Mouse (Mus musculus) hindbrain, embryonic 13.5 days (tissue): ENCODE data around the gene Dscam. TPM values are rescaled to one million over a fixed set of nuclear protein-coding genes. Genes with fewer than 3 reads are reported as not detected.

Experiments used
- ATAC-seq: fragments of 200-750 bp; cut with Nextera tagmentation; 2 replicates; pipeline ENCODE4 v1.8.0; 2017; ENCODE audit warnings: moderate TSS enrichment; ENCODE audit not compliant: low FRiP score
- H3K27ac ChIP-seq: fragments of 300-500 bp; sonication (generic); 2 replicates; pipeline ENCODE4 v1.5.1; 2015; ENCODE audit warnings: inconsistent platforms, mild to moderate bottlenecking, moderate library complexity
- H3K27me3 ChIP-seq: fragments of 300-500 bp; sonication (generic); 2 replicates; pipeline ENCODE4 v1.6.1; 2015; ENCODE audit warnings: mild to moderate bottlenecking, inconsistent platforms
- H3K36me3 ChIP-seq: fragments of 300-500 bp; sonication (generic); 2 replicates; pipeline ENCODE4 v1.6.1; 2015; ENCODE audit warnings: mild to moderate bottlenecking, inconsistent platforms
- H3K4me1 ChIP-seq: fragments of 300-500 bp; sonication (generic); replicated peaks from 2 replicates; pipeline ENCODE4 v1.6.1; 2015; ENCODE audit warnings: inconsistent platforms
- H3K4me2 ChIP-seq: fragments of 300-500 bp; sonication (generic); 2 replicates; pipeline ENCODE4 v1.6.1; 2015; ENCODE audit warnings: inconsistent platforms, mild to moderate bottlenecking, moderate library complexity
- H3K4me3 ChIP-seq: fragments of 300-500 bp; sonication (generic); 2 replicates; pipeline ENCODE4 v1.5.1; 2015; ENCODE audit warnings: mild to moderate bottlenecking, inconsistent platforms
- H3K9ac ChIP-seq: fragments of 300-500 bp; sonication (generic); 2 replicates; pipeline ENCODE4 v1.6.1; 2015; ENCODE audit warnings: mild to moderate bottlenecking, inconsistent platforms
- H3K9me3 ChIP-seq: fragments of 300-500 bp; sonication (generic); 2 replicates; pipeline ENCODE4 v1.6.1; 2016; ENCODE audit warnings: inconsistent platforms
- WGBS: fragments of 180-500 bp; shearing (Covaris S2); methylation state at CpG from one replicate; pipeline ENCODE4 v1.1.7; 2015; 5-methylcytosine and 5-hydroxymethylcytosine counted together
- polyA plus RNA-seq: library from polyadenylated mRNA; unstranded; fragments of >200 nt; fragmentation: Nextera tagmentation; extraction: Ambion mirVana; gene quantifications from 2 replicates; pipeline ENCODE4 v1.2.1, GENCODE M21; 2015

Dscam gene
- polyA plus RNA-seq, 1 experiment from 2014 or later = 7.7 TPM

- H3K9ac ChIP-seq = peak overlapping the region; percentile 9; the same call in 1 of the 2 replicates
- no peaks in the 10 kb centered on the region for H3K27me3 ChIP-seq
- WGBS = 13% methylated on average over 4 of the region's 4 CpGs
- no peak overlapping the region for H3K4me3 ChIP-seq
- peaks cover 13% of the 10 kb centered on the region for H3K4me1 ChIP-seq
- H3K36me3 ChIP-seq = peaks cover 4% of the 10 kb centered on the region; the same call in 1 of the 2 replicates
- no peaks in the 10 kb centered on the region for H3K9me3 ChIP-seq
- peak overlapping the region; percentile 77 for H3K27ac ChIP-seq
- no peak for ATAC-seq
- H3K4me2 ChIP-seq = no peak overlapping the region
Observed at GRCm38 (mm10) chr16:96767508-96767907, 403.0 kb downstream of the Dscam start.

GRCm38 (mm10) chr16:96761225-96761624 lies 409.3 kb downstream of the Dscam start:
- Histone ChIP-seq H3K9me3 (no peaks in the 10 kb centered on the region), H3K4me1 (peaks cover 46% of the 10 kb centered on the region), H3K4me3 (no peak overlapping the region), H3K36me3 (no peaks in the 10 kb centered on the region), H3K9ac (no peak overlapping the region), H3K27ac (peak overlapping the region; percentile 82), H3K27me3 (no peaks in the 10 kb centered on the region), H3K4me2 (no peak overlapping the region)
- ATAC-seq = peak; percentile 47; the same call in 1 of the 2 replicates
- WGBS = 27% methylated on average over 12 of the region's 12 CpGs

DNA sequence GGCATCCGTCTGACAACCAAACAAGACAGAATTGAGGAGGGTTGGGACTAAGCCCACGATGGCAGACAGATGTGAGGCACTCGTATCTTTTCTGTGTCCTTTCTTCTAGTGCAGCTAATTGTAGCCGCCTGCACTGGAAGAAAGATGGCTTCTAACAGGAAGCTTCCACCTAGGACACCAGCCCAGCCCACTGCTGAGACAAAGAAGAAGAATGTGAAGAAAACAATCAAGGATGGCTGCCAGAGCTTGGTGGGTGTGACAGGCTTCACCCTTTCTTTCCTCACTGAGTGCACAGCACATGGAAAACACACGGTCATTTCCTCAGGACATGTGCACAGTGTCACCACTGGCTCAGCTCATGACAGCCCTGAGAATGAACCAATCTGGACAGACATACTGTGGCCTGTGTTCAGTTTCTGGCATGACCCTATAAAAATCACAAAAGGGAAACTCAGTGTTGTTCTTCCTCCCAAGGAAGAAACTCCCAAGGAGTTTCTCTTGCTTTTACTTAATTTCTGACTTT lies 411.4 kb downstream of the Dscam start:
- no peak for ATAC-seq
- no peaks in the 10 kb centered on the region for H3K27me3 ChIP-seq
- no peaks in the 10 kb centered on the region for H3K36me3 ChIP-seq
- 42% methylated on average over 5 of the region's 5 CpGs for WGBS
- H3K4me2 ChIP-seq = no peak overlapping the region
- no peak overlapping the region for H3K4me3 ChIP-seq
- peak overlapping the region; percentile 78 for H3K27ac ChIP-seq
- H3K9ac ChIP-seq = no peak overlapping the region
- H3K4me1 ChIP-seq = peaks cover 54% of the 10 kb centered on the region
- H3K9me3 ChIP-seq = no peaks in the 10 kb centered on the region

- 61% methylated on average over 3 of the region's 3 CpGs for WGBS
- Histone ChIP-seq H3K36me3 (no peaks in the 10 kb centered on the region), H3K9ac (no peak overlapping the region), H3K4me2 (no peak overlapping the region), H3K27ac (peak overlapping the region; percentile 78), H3K27me3 (no peaks in the 10 kb centered on the region), H3K9me3 (no peaks in the 10 kb centered on the region), H3K4me1 (peaks cover 60% of the 10 kb centered on the region), H3K4me3 (no peak overlapping the region)
- no peak for ATAC-seq
Observed at GRCm38 (mm10) chr16:96758381-96758780, 412.2 kb downstream of the Dscam start.

GRCm38 (mm10) chr16:96757588-96758313 lies 412.8 kb downstream of the Dscam start:
- peaks cover 60% of the 10 kb centered on the region for H3K4me1 ChIP-seq
- H3K4me3 ChIP-seq = no peak overlapping the region
- H3K4me2 ChIP-seq = 0 out of 2 replicates have a peak overlapping the region, but pooled peaks have one; percentile 15
- no peaks in the 10 kb centered on the region for H3K9me3 ChIP-seq
- no peaks in the 10 kb centered on the region for H3K36me3 ChIP-seq
- H3K9ac ChIP-seq = peak overlapping the region; percentile 36; the same call in 1 of the 2 replicates
- no peaks in the 10 kb centered on the region for H3K27me3 ChIP-seq
- 10% methylated on average over 9 of the region's 9 CpGs for WGBS
- ATAC-seq = no peak
- H3K27ac ChIP-seq = peak overlapping the region; percentile 78

GRCm38 (mm10) chr16:96756994-96757393 lies 413.6 kb downstream of the Dscam start:
- H3K9ac ChIP-seq = no peak overlapping the region
- no peaks in the 10 kb centered on the region for H3K36me3 ChIP-seq
- H3K4me1 ChIP-seq = peaks cover 60% of the 10 kb centered on the region
- WGBS = 10% methylated on average over 7 of the region's 7 CpGs
- H3K9me3 ChIP-seq = no peaks in the 10 kb centered on the region
- no peaks in the 10 kb centered on the region for H3K27me3 ChIP-seq
- H3K4me2 ChIP-seq = peak overlapping the region; percentile 11; the same call in 1 of the 2 replicates
- H3K27ac ChIP-seq = peak overlapping the region; percentile 78
- peak; percentile 43; the same call in 1 of the 2 replicates for ATAC-seq
- H3K4me3 ChIP-seq = no peak overlapping the region

DNA sequence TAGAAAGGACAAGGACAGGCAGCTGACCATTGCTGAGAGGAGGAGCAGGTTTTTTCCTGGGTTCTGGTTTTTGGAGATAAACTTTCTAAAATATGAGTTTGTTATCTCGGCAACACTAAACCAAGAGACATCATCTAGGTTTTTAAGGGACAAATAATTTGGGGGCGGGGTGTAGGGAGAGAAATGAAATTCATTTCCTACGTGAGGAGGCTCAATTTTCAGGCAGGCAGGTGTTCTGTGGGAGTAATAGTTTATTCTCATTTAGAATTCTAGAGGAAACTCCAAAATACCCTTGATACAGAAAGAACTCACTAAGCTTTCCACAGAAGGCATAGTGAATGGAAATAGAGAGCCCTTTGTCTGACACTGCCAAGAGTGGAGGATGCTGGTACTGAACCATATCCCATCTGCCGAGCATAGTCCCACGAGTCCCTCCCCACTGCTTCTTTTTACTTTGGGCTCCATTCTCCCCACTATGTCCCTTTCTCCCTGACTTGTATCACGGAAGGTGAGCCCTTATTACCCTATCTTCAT lies 415.5 kb downstream of the Dscam start:
- ATAC-seq = no peak
- Histone ChIP-seq H3K9me3 (no peaks in the 10 kb centered on the region), H3K36me3 (no peaks in the 10 kb centered on the region), H3K4me3 (no peak overlapping the region), H3K4me2 (no peak overlapping the region), H3K27me3 (no peaks in the 10 kb centered on the region), H3K4me1 (peaks cover 45% of the 10 kb centered on the region), H3K27ac (peak overlapping the region; percentile 52), H3K9ac (no peak overlapping the region)
- WGBS = 70% methylated on average over 6 of the region's 6 CpGs

DNA sequence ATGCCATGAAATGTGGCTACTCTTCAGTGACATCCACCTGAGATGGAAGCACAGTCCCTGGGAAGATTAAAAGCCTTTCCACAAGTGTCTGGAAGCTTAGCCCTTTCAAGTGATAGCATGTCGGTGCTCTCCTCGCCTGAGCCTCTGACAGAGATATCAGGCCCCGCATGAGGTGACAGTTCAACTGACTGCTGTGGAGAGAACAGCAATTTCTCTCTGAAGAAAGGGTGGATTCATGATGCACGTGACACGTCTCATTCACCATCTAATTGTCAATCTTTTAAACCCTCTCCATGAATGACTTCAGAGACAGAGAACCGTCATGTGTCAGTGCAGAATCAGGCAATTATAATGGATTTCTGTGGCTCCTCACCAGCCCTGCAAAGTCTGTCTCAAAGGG lies 416.2 kb downstream of the Dscam start:
- peak overlapping the region; percentile 65 for H3K27ac ChIP-seq
- peaks cover 45% of the 10 kb centered on the region for H3K4me1 ChIP-seq
- H3K27me3 ChIP-seq = no peaks in the 10 kb centered on the region
- H3K4me3 ChIP-seq = no peak overlapping the region
- no peak overlapping the region for H3K9ac ChIP-seq
- no peak for ATAC-seq
- no peaks in the 10 kb centered on the region for H3K36me3 ChIP-seq
- H3K4me2 ChIP-seq = no peak overlapping the region
- WGBS = 52% methylated on average over 6 of the region's 6 CpGs
- H3K9me3 ChIP-seq = no peaks in the 10 kb centered on the region

- no peak overlapping the region for H3K4me3 ChIP-seq
- no peaks in the 10 kb centered on the region for H3K27me3 ChIP-seq
- ATAC-seq = no peak
- WGBS = 32% methylated on average over 4 of the region's 4 CpGs
- peak overlapping the region; percentile 65 for H3K27ac ChIP-seq
- H3K9me3 ChIP-seq = no peaks in the 10 kb centered on the region
- no peak overlapping the region for H3K9ac ChIP-seq
- no peaks in the 10 kb centered on the region for H3K36me3 ChIP-seq
- H3K4me2 ChIP-seq = no peak overlapping the region
- H3K4me1 ChIP-seq = peaks cover 40% of the 10 kb centered on the region
Observed at GRCm38 (mm10) chr16:96753781-96754173, 416.8 kb downstream of the Dscam start.

DNA sequence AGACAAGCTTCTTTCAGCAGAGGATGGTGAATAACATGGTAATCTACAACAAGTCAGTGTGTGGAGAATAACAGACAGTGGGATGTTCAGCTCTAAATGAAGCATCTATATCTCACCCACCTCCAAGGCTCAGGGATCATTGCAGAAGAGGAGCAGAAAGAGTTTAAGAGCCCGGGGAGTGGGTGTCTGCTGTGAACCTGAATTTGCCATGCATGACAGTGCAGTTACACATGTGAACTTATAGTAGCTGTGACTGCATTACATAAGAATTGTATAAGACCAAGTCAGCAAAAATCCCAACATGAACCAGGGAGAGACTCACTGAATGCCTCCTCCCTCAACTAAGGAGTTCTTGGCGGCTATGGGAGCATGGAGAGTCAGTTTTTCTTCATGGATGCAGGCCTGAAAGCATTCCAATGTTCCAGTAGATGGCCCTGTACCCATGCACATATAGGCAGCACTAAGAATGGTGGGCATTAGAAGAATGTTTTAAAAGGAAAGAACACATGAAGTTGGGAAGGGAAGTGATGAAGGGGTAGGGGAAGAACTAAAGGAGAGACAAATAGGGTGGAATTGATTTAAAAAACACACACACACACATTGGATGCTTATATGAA lies 417.3 kb downstream of the Dscam start:
- no peak for ATAC-seq
- H3K9me3 ChIP-seq = no peaks in the 10 kb centered on the region
- H3K4me1 ChIP-seq = peaks cover 35% of the 10 kb centered on the region
- no peak overlapping the region for H3K4me2 ChIP-seq
- no peaks in the 10 kb centered on the region for H3K36me3 ChIP-seq
- H3K9ac ChIP-seq = no peak overlapping the region
- WGBS = 79% methylated on average over 2 of the region's 2 CpGs
- no peak overlapping the region for H3K4me3 ChIP-seq
- H3K27ac ChIP-seq = peak overlapping the region; percentile 65; the same call in 1 of the 2 replicates
- no peaks in the 10 kb centered on the region for H3K27me3 ChIP-seq

DNA sequence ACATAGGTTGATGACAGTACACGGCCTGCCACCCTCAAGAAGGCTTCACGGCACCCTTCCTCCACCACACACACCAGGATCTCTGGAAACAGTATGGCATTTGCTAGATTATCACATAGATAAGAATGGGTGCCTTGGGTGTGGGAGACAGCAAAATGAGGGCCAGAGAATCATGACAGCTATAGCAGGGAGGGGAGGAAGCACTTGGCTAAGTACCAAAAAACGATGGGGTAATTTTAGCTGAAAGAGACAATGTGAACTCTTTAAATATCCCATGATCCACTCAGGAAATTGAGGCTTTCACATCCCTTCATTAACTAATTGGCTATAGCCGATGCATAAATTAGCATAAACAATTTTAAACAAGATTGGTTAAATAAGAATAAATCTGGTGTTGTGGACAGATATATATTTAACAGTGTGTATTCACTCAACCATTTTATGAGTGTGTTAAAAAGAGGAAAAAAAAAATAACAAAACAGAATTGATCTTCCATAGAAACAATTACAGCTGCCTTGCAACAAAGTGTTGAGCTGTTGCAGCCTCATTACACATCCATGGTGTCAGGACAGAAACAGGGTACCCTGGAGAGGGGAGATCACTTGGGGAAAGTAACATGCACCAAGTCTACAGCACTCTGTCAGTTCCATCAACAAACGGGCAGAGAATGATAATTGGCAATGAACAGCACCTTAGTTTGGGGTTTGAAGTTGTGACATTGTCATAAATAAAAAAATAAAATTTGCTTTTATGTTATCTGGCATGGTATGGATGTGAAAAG lies 427.9 kb downstream of the Dscam start:
- no peaks in the 10 kb centered on the region for H3K27me3 ChIP-seq
- no peak overlapping the region for H3K4me3 ChIP-seq
- ATAC-seq = no peak
- 75% methylated on average over 5 of the region's 5 CpGs for WGBS
- no peak overlapping the region for H3K9ac ChIP-seq
- no peak overlapping the region for H3K4me2 ChIP-seq
- H3K27ac ChIP-seq = no peak overlapping the region
- H3K36me3 ChIP-seq = no peaks in the 10 kb centered on the region
- H3K4me1 ChIP-seq = no peaks in the 10 kb centered on the region
- no peaks in the 10 kb centered on the region for H3K9me3 ChIP-seq

GRCm38 (mm10) chr16:96741336-96741735 lies 429.2 kb downstream of the Dscam start:
- ATAC-seq = no peak
- Histone ChIP-seq H3K4me1 (no peaks in the 10 kb centered on the region), H3K9me3 (no peaks in the 10 kb centered on the region), H3K4me2 (no peak overlapping the region), H3K9ac (no peak overlapping the region), H3K27ac (no peak overlapping the region), H3K4me3 (no peak overlapping the region), H3K36me3 (no peaks in the 10 kb centered on the region), H3K27me3 (no peaks in the 10 kb centered on the region)
- WGBS = 88% methylated on average over 1 of the region's 1 CpGs
